ENCODE assay signal across 8 mouse cellular contexts in genomic region chr11:97568729-97569128, GRCm38 (mm10). TPM values are rescaled to one million over a fixed set of nuclear protein-coding genes. Genes with fewer than 3 reads are reported as not detected.
DNase-seq lines count a peak whose midpoint lies in the region; ATAC-seq and TF ChIP-seq lines count a peak whose summit lies in the region.

No protein-coding gene starts in this region.

- peak; percentile 87 for ATAC-seq in heart, postnatal 0 days (ENCODE audit: insufficient read depth, low read depth)
- peak; percentile 86 for ATAC-seq in liver, postnatal 0 days

- no peak for TF ChIP-seq EP300 in heart, postnatal 0 days (IDR thresholded peaks at IDR 0.05; ENCODE audit: low read depth)
- TF ChIP-seq EP300 in liver, postnatal 0 days (IDR thresholded peaks at IDR 0.05; ENCODE audit: low read depth): no peak

- peak; percentile 81 for DNase-seq in 416B (ENCODE audit: low read depth)
- DNase-seq in brain, adult 2 months (ENCODE audit: low read depth, low spot score): peak; percentile 97
- peak; percentile 92 for DNase-seq in forebrain, embryonic 10.5 days (ENCODE audit: extremely low spot score, low spot score)
- DNase-seq in heart, postnatal 0 days (ENCODE audit: low spot score): peak; percentile 88
- peak; percentile 92 for DNase-seq in kidney, postnatal 10 days
- DNase-seq in liver, postnatal 0 days: peak; percentile 75
- DNase-seq in urinary bladder, postnatal 25 days (ENCODE audit: low spot score): peak; percentile 60

- H3K9me3 ChIP-seq in forebrain, embryonic 10.5 days: no peaks in the 10 kb centered on the region
- H3K9me3 ChIP-seq in heart, postnatal 0 days (replicated peaks; ENCODE audit: control insufficient read depth, low read length): no peaks in the 10 kb centered on the region
- no peaks in the 10 kb centered on the region for H3K9me3 ChIP-seq in liver, postnatal 0 days (ENCODE audit: low read length)

- peaks cover 98% of the 10 kb centered on the region for H3K27me3 ChIP-seq in forebrain, embryonic 10.5 days (ENCODE audit: poor library complexity, severe bottlenecking)
- H3K27me3 ChIP-seq in heart, postnatal 0 days (ENCODE audit: control insufficient read depth, insufficient read depth, low read length): peaks cover 85% of the 10 kb centered on the region
- H3K27me3 ChIP-seq in liver, postnatal 0 days (ENCODE audit: insufficient read depth, low read length): peaks cover 83% of the 10 kb centered on the region

- TF ChIP-seq CTCF in heart, postnatal 0 days (IDR thresholded peaks at IDR 0.05; ENCODE audit: low read depth): no peak
- no peak for TF ChIP-seq CTCF in liver, postnatal 0 days (IDR thresholded peaks at IDR 0.05; ENCODE audit: low read depth)
- TF ChIP-seq CTCF in olfactory bulb, adult 2 months (IDR thresholded peaks at IDR 0.05; ENCODE audit: insufficient read depth, low read depth, low read length): no peak

- peak overlapping the region; percentile 56 for H3K27ac ChIP-seq in forebrain, embryonic 10.5 days
- H3K27ac ChIP-seq in heart, postnatal 0 days (ENCODE audit: low read depth): no peak overlapping the region
- H3K27ac ChIP-seq in liver, postnatal 0 days (ENCODE audit: low read depth): no peak overlapping the region
- H3K27ac ChIP-seq in olfactory bulb, adult 2 months (ENCODE audit: insufficient read depth, low read depth, low read length): peak overlapping the region; percentile 47

- no peak for TF ChIP-seq POLR2A in olfactory bulb, adult 2 months (IDR thresholded peaks at IDR 0.05; ENCODE audit: insufficient read depth, low read depth, low read length)

- no peak overlapping the region for H3K4me2 ChIP-seq in heart, postnatal 0 days (ENCODE audit: low read depth, low read length)
- no peak overlapping the region for H3K4me2 ChIP-seq in liver, postnatal 0 days (ENCODE audit: low read depth, low read length)

- 12% methylated on average over 8 of the region's 8 CpGs for WGBS in forebrain, embryonic 10.5 days
- WGBS in heart, postnatal 0 days: 7% methylated on average over 8 of the region's 8 CpGs
- WGBS in liver, postnatal 0 days (ENCODE audit: insufficient replicate concordance): 11% methylated on average over 8 of the region's 8 CpGs
- 9% methylated on average over 8 of the region's 8 CpGs for WGBS in olfactory bulb, adult 2 months

- no peaks in the 10 kb centered on the region for H3K36me3 ChIP-seq in forebrain, embryonic 10.5 days (replicated peaks)
- no peaks in the 10 kb centered on the region for H3K36me3 ChIP-seq in heart, postnatal 0 days (replicated peaks; ENCODE audit: control insufficient read depth, insufficient read depth, low read length)
- H3K36me3 ChIP-seq in liver, postnatal 0 days (replicated peaks; ENCODE audit: insufficient read depth, low read length): no peaks in the 10 kb centered on the region

- peak overlapping the region; percentile 5; the same call in 1 of the 2 replicates for H3K4me3 ChIP-seq in forebrain, embryonic 10.5 days
- no peak overlapping the region for H3K4me3 ChIP-seq in heart, postnatal 0 days (ENCODE audit: low read depth, low read length)
- no peak overlapping the region for H3K4me3 ChIP-seq in liver, postnatal 0 days (ENCODE audit: low read depth, low read length)
- peak overlapping the region; percentile 4; the same call in 1 of the 2 replicates for H3K4me3 ChIP-seq in olfactory bulb, adult 2 months (ENCODE audit: insufficient read depth, low read depth, low read length)

- H3K4me1 ChIP-seq in forebrain, embryonic 10.5 days: peaks cover 100% of the 10 kb centered on the region
- H3K4me1 ChIP-seq in heart, postnatal 0 days (ENCODE audit: control insufficient read depth, insufficient read depth): 0 out of 2 replicates have a peak, but pooled peaks cover 4% of the 10 kb centered on the region
- no peaks in the 10 kb centered on the region for H3K4me1 ChIP-seq in liver, postnatal 0 days (ENCODE audit: insufficient read depth)
- peaks cover 81% of the 10 kb centered on the region for H3K4me1 ChIP-seq in olfactory bulb, adult 2 months (ENCODE audit: control insufficient read depth, insufficient read depth, low read length)

- no peak overlapping the region for H3K9ac ChIP-seq in heart, postnatal 0 days (replicated peaks; ENCODE audit: low read depth, low read length)
- H3K9ac ChIP-seq in liver, postnatal 0 days (replicated peaks): no peak overlapping the region

RNA-seq across cellular contexts. Expression of gene Srcin1, which starts 7.3 kb away (rescaled TPM):
- 0.91 and 1.1 TPM in 2 replicates for polyA plus RNA-seq in forebrain, embryonic 10.5 days (2016; fragmentation: Nextera tagmentation; extraction: Ambion mirVana)
- total RNA-seq in heart, postnatal 0 days (2014; rRNA removed; ENCODE audit: low replicate concordance): not detected in 2 replicates
- 0.04 TPM in 1 of 2 replicates, not detected in the other for polyA plus RNA-seq in heart, postnatal 0 days (2015; fragmentation: Nextera tagmentation; extraction: Ambion mirVana)
- polyA plus RNA-seq in liver, postnatal 0 days (2015; fragmentation: Nextera tagmentation; extraction: Ambion mirVana): 0.02 and 0.05 TPM in 2 replicates
- not detected in 2 replicates for polyA plus RNA-seq in olfactory bulb, adult 2 months (2012; ENCODE audit: insufficient read depth, insufficient read length, low replicate concordance, missing spikeins)

Comparison
In these comparisons a context has a peak if more than half of its experiments do, and no peak if none do; other contexts are left out.
1. H3K27ac ChIP-seq: peak in forebrain, embryonic 10.5 days (single experiment) and olfactory bulb, adult 2 months (single experiment); none in heart, postnatal 0 days (single experiment) and liver, postnatal 0 days (single experiment).
2. H3K4me3 ChIP-seq: peak in forebrain, embryonic 10.5 days (single experiment) and olfactory bulb, adult 2 months (single experiment); none in heart, postnatal 0 days (single experiment) and liver, postnatal 0 days (single experiment).
3. Peak in every context shown above with its lines, with median percentiles within 50 percentile points of each other: DNase-seq.